Mouse (Mus musculus): Measurements from ENCODE around the gene Sufu. TPM values are rescaled to one million over a fixed set of nuclear protein-coding genes. Genes with fewer than 3 reads are reported as not detected.

Sufu gene
- total and polyA plus RNA-seq, 3 experiments, result 11.4 to 42.5 TPM; not detected in 1

DNA sequence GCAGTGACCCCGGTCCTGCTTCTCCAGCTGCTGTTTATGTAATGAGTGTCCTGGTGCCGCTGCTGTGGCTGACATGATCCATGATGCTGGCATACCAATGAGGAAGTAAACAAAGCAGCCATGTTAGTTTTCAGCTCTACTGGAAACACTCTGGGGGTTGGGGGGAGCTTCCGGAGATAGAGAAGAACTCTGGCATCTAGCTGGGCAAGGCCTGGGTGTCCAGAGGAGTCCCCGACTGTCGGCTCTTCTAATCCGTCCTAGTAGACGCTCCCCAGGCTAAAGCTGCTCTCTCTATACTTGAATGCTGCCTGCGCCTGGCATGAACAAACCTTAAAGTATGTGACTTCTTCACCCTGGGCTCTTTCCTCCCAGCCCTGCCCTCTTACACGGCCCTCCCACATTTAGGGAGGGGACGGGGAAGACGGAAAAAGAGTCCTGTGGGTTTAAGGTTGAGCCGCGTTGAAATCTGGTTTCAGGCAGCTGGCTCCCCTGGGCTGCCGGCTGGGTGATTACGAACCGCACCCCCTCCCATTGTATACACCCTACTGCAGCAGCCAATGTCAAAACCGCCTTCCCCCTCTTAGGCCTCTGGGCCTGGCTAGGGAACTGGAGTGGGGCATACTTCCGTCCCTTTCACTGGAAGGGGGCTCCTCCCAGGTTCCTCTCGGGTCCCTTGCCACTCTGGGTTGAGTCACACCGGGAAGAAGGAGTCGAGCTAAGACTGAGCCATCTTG, 106.8 kb downstream of the Sufu start (continued):
- TF ChIP-seq MAX (IDR thresholded peaks at IDR 0.05; ENCODE audit: low read length) (peak; percentile 9; the same call in 1 of the 2 replicates), KAT2A (conservative IDR thresholded peaks at IDR 0.05; ENCODE audit: low read depth, low read length) (no peak), TAL1 (IDR thresholded peaks at IDR 0.05; ENCODE audit: low read length) (peak; percentile 88), NELFE (IDR thresholded peaks at IDR 0.05; ENCODE audit: low read depth, low read length) (peak; percentile 60), ZKSCAN1 (IDR thresholded peaks at IDR 0.05; ENCODE audit: low read depth, low read length) (no peak), POLR2AphosphoS5 (IDR thresholded peaks at IDR 0.05; ENCODE audit: borderline replicate concordance, low read depth, low read length) (no peak), NRF1 (IDR thresholded peaks at IDR 0.05; ENCODE audit: insufficient read depth, low read depth, low read length, poor library complexity, severe bottlenecking) (no peak), TCF12 (IDR thresholded peaks at IDR 0.05; ENCODE audit: low read depth, low read length) (peak; percentile 87), MAFK (IDR thresholded peaks at IDR 0.05; ENCODE audit: borderline replicate concordance, low read depth, low read length) (peak; percentile 58; the same call in 1 of the 2 replicates), HCFC1 (IDR thresholded peaks at IDR 0.05; ENCODE audit: low read depth, low read length) (peak; percentile 70), USF2 (IDR thresholded peaks at IDR 0.05; ENCODE audit: borderline replicate concordance in 1 of 2, insufficient read depth in 1 of 2, low read depth in 1 of 2, low read length in 2 of 2) (no peak), CHD1 (IDR thresholded peaks at IDR 0.05; ENCODE audit: low read depth, low read length) (peak; percentile 40; the same call in 1 of the 2 replicates), RAD21 (IDR thresholded peaks at IDR 0.05; ENCODE audit: low read depth, low read length) (no peak), ZNF384 (IDR thresholded peaks at IDR 0.05; ENCODE audit: low read depth, low read length) (peak; percentile 58; the same call in 1 of the 2 replicates), UBTF (IDR thresholded peaks at IDR 0.05; ENCODE audit: borderline replicate concordance, insufficient read depth, low read depth, low read length) (no peak; the same call in 1 of the 2 replicates), POLR2AphosphoS2 (IDR thresholded peaks at IDR 0.05; ENCODE audit: low read length) (0 out of 2 replicates have a peak, but pooled peaks have one; percentile 41), SIN3A (IDR thresholded peaks at IDR 0.05; ENCODE audit: low read length) (peak; percentile 96), SMC3 (IDR thresholded peaks at IDR 0.05; ENCODE audit: low read depth, low read length) (no peak), ZMIZ1 (IDR thresholded peaks at IDR 0.05; ENCODE audit: low read depth, low read length) (peak; percentile 65; the same call in 1 of the 2 replicates), GATA1 (IDR thresholded peaks at IDR 0.05; ENCODE audit: low read depth, low read length) (peak; percentile 17; the same call in 1 of the 2 replicates), MYC (IDR thresholded peaks at IDR 0.05; ENCODE audit: low read depth, low read length) (no peak; the same call in 1 of the 2 replicates)

- Histone ChIP-seq H3K27ac (ENCODE audit: control insufficient read depth, low read depth, low read length) (peak overlapping the region; percentile 90), H3K79me2 (ENCODE audit: control insufficient read depth, insufficient read depth, low read length, poor library complexity) (peaks cover 83% of the 10 kb centered on the region), H3K9me3 (replicated peaks; ENCODE audit: insufficient read depth, low read length) (no peaks in the 10 kb centered on the region), H3K4me3 (ENCODE audit: control insufficient read depth in 1 of 2, insufficient read depth in 1 of 2, low read depth in 2 of 2, low read length in 2 of 2) (peak overlapping the region; percentile 76 to 82), H3K36me3 (ENCODE audit: control insufficient read depth in 1 of 2, insufficient read depth in 2 of 2, low read length in 2 of 2) (peaks cover 5 to 24% of the 10 kb centered on the region in 2 experiments), H3K27me3 (ENCODE audit: control insufficient read depth in 1 of 2, insufficient read depth in 2 of 2, low read length in 2 of 2) (no peaks in the 10 kb centered on the region), H3K4me1 (ENCODE audit: control insufficient read depth in 1 of 2, insufficient read depth in 2 of 2, low read length in 2 of 2) (peaks cover 12 to 39% of the 10 kb centered on the region in 2 experiments), H3K9ac (ENCODE audit: control insufficient read depth, low read depth, low read length, poor library complexity, severe bottlenecking) (peak overlapping the region; percentile 97)
- no peak for DNase-seq (ENCODE audit: low read depth, low spot score)
- TF ChIP-seq ZNF384 (IDR thresholded peaks at IDR 0.05; ENCODE audit: low read depth, low read length) (no peak), BHLHE40 (IDR thresholded peaks at IDR 0.05; ENCODE audit: borderline replicate concordance, low read depth, low read length) (0 out of 2 replicates have a peak, but pooled peaks have one; percentile 6), RCOR1 (IDR thresholded peaks at IDR 0.05; ENCODE audit: low read depth, low read length) (no peak), MYB (IDR thresholded peaks at IDR 0.05; ENCODE audit: low read depth, low read length) (no peak), NRF1 (IDR thresholded peaks at IDR 0.05; ENCODE audit: insufficient read depth, low read depth, low read length, poor library complexity, severe bottlenecking) (no peak), CHD1 (IDR thresholded peaks at IDR 0.05; ENCODE audit: low read depth, low read length) (peak; percentile 1; the same call in 1 of the 2 replicates), CTCF (IDR thresholded peaks at IDR 0.05 in 2 of 3, conservative IDR thresholded peaks at IDR 0.05 in 1 of 3; ENCODE audit: control insufficient read depth in 1 of 3, insufficient read depth in 1 of 3, low read depth in 2 of 3, low read length in 3 of 3, poor library complexity in 1 of 3, severe bottlenecking in 1 of 3) (peak; percentile 39 to 51 (median 50))
Observed at GRCm38 (mm10) chr19:46504085-46504552, 107.4 kb downstream of the Sufu start.
